Mouse (Mus musculus): ENCODE results near the gene Rabgef1.

Gene Rabgef1

DNA sequence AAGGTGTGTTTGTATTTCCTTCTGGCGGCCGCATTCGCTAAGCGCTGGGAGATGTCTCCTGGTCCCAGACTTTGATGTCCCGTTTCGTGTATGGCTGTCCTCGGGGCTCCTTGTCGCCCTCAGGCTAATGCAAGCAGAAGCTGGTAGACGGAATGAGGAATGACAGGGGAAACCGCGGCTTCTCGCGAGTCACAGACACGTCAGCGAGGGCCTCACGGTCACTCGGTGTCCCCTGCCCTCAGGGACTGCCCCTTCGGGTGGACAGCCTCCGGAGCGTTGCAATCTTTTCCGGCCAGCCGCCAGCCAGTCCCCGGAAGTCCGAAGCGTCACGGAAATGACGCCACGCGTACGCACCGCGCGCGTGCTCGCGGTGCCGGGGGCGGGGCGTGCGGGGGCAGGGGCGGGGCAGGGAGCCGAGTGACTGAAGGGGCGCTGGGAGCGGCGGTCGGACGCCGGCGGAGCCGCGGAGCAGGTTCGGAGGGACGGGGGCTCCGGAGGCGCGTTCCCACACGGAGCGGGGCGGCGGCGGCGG lies at the start of gene Rabgef1:
Rabgef1 (plus strand) TSS at position 376 of the 532 bp plus-strand sequence.
- DNase-seq: peak; percentile 94

DNA sequence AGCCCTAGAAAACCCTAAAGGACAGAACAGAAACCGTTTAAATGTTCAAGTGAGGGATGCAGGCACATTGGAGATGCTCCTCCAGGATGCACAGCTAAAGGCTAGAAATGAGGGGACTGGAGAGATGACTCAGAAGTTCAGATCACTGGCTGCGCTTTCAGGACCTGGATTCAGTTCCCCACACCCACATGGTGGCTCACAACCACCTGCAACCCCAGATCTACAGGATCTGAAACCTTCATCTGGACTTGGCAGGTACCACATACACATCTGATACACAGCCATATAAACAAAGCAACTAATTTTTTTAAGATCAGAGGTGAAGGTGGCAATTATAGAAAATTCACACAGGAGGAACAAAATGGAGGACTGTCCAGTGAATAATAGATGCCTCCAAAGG lies 49.2 kb upstream of the Rabgef1 start:
- no peak for DNase-seq

DNA sequence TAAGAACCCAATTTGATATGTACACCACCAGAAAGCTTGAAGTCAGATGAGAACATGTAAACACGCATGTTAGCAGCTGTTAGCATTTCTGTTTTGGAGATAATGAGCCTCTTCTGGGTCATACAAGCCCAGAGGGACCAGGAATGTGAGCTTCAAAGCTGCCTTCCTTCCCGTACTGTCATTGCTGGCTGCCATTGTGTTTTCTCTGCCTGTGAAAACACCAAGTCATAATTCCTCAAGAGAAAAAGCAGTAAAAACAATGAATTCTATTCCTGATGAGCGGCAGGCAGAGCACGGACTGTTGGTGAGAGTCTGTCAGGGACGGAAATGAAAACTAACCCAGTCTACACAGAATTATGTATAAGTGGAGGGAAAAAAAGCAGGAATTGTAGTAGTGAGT lies 47.3 kb upstream of the Rabgef1 start:
- DNase-seq: no peak

DNA sequence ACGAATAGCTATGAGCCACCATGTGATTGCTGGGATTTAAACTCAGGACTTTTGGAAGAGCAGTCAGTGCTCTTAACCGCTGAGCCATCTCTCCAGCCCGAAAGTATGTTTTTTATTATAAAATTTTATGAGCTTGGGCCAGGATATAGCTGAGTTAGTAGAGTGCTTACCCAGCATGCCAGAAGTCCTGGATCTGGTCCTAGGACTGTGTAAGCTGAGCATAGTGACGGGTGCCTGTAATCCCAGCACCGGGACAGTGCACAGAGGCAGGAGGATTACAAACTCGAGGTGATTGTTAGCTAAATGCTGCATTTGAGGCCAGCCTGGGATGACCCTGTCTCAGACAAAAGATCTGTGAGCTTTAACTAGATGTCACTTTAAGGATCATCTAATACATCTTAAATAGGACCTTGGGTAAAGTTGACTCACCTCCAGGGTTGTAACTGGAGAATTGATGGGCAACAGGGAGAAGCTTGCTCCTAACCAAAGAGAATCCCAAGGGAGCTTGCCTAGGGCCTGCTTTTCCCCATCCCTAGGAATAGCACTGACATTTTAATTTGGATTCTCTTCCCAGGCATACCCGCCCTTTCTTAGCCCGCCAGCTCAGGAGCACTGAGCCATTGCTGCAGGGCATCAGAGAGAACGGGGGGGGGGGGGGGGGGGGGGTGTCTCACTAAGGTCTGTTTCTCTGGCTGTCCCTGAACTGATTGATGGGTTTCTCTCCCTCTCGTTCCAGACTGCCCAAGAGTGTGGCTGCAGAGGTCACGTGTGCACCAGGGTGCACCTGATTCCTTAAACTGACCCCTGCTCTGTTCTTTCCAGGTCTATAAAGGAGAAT lies 42.7 kb upstream of the Rabgef1 start:
- no peak for DNase-seq

DNA sequence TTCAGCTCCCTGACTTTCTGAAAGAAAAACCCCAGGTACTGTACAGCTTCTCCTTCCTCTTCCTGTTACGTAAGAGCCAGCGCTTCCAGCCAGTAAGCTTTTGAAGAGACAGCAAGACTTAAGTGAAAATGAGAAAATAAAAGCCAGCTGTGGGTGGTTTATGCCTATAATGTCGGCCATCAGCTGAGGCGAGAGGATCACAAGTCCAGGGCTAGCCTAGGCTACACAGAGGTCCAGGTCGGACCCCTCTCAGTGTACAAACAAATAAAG lies 42.1 kb upstream of the Rabgef1 start:
- no peak for DNase-seq

GRCm38 (mm10) chr5:130136597-130136996 lies 35.0 kb upstream of the Rabgef1 start:
- DNase-seq: no peak

DNA sequence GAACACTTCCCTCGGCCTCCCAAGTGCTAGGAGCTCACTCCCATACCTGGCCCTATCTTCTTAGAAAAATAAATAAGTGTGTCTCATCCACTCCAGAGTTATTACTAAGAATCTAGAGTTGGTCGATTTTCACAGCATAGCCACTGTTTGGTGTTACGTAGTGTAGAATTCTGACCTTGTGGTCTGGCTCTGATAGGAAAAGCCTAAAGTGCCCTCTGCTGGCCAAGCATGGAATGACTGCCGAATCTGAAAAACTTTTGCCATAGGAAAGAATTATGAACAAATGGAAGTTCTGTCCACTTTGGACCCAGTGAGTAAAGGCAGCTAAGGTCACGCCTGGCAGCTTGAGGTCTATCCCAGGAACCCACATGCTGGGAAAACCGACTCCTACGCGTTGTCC lies 32.2 kb upstream of the Rabgef1 start:
- DNase-seq: peak; percentile 57

- DNase-seq: no peak
Measured at GRCm38 (mm10) chr5:130141138-130141537, 30.5 kb upstream of the Rabgef1 start.

- no peak for DNase-seq
Measured at GRCm38 (mm10) chr5:130142041-130142440, 29.6 kb upstream of the Rabgef1 start.

DNA sequence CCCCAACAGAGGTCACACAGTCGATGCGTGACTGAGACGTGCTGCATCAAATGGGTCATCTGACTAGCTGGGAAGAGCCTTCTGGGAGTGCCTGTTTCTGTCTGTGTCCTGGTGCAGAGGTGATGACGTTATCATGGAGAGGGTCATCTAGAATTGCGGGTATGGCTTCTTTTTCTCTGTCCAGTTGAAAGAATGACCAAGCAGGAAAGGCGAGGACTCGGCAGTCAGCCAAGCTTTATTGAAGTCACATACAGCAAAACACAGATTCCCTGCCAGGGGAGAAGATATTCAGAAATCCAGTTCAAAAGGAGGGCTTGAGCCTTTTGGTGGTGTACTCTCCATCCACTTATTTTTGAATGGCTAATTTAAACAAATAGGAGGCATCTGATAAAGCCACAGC lies 28.5 kb upstream of the Rabgef1 start:
- no peak for DNase-seq

GRCm38 (mm10) chr5:130143977-130144333 lies 27.6 kb upstream of the Rabgef1 start:
- peak; percentile 69 for DNase-seq

GRCm38 (mm10) chr5:130144334-130145312 lies 27.0 kb upstream of the Rabgef1 start, which contains the start of gene Kctd7:
Gene Kctd7, plus strand, starts transcription at chr5:130144861.
- DNase-seq: peak; percentile 97

DNA sequence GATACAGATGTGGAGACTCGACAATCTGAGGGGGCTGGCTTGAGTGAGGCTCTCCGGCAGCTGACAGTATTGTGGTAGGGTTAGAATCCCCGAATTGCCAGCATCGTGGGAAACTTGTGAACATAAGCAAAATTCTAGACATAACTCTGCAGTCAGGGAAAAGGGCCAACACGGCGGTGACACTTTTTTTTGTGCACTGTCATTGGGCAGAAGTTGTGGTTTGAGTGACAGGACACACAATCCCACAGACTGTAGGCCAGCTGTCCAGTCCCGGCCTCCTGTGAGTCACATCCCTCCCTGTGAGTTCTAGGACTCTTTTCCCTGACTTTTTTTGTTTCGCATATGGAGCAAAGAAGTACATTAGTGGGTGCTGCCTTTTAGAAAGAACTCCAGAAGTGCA lies 25.6 kb upstream of the Rabgef1 start:
- no peak for DNase-seq

- no peak for DNase-seq
Measured at GRCm38 (mm10) chr5:130149726-130150310, 21.8 kb upstream of the Rabgef1 start.

DNA sequence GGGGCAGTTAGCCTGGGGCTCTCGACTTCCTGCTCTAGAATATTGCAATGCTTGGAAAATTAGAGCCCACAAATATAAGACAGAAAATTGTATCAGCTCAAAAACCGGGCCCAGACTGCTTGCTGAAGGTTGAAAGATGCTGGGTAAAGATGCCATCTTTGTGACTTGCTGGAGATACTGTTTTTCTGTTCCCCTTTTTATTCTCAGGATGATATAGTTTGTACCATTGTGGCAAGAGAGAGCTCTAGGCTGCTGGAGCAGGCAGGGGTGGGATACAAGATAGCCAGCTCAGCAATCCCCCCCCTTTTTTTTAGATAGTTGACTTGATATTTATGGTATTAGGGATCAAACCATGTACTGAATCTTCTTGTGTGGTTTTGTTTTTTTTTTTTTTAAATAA lies 17.3 kb upstream of the Rabgef1 start:
- no peak for DNase-seq

DNA sequence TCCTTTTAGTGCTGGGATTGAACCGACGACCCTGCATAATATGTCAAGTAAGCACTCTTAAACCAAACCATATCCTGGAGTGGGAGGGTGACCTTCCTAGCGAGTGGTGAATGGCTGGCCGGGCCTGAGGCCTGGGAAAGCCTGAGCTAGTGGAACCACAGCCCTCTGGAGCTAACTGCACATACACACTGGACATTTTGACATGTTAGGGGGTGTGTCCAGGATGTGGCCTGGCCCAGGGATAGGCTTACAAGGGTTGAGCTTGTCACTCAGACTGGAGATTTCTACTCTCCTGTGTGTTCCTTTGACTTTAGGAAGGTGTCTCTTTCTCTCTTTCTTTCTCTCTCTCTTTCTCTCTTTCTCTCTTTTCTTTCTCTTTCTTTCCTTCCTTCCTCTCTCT lies 13.1 kb upstream of the Rabgef1 start:
- no peak for DNase-seq

DNA sequence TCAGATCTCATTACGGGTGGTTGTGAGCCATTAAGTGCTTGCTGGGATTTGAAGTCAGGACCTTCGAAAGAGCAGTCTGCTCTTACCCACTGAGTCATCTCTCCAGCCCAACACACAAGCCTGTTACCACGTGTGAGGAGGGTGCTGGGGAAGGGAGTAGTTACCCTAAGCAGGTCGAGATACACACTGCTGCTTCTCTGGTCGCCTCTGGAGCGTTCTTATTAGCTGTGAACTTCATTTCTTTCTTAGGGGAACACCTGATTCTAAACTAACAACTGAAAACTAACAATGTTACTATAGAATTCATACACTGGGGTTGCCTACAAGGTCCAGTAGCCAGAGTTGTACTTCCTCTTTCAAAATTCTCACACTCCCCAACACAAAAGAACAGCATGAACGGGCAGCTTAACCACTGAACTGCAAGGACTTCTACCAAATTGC lies 11.8 kb upstream of the Rabgef1 start:
- DNase-seq: no peak

- peak; percentile 54 for DNase-seq
Measured at GRCm38 (mm10) chr5:130163670-130164069, 7.9 kb upstream of the Rabgef1 start.

DNA sequence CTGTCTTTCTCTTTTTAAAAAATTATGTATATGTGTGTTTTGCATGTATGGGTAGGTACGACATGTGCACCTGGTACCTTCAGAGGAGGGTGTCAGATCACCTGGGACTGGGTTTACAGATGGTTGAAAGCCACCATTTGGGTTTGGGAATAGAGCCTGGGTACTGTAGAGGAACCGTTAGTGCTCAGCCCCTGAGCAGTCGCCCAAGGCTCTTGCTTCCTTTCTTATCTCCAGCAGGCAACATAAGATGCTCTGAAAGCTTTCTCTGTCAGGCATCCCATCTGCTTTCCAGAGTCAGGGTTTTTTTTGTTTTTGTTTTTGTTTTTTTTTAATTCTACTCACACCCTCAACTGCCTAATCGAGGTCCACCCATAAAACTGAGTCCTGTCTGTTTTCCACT lies 6.4 kb upstream of the Rabgef1 start:
- no peak for DNase-seq

- DNase-seq: no peak
Measured at GRCm38 (mm10) chr5:130169109-130169508, 2.5 kb upstream of the Rabgef1 start.

DNA sequence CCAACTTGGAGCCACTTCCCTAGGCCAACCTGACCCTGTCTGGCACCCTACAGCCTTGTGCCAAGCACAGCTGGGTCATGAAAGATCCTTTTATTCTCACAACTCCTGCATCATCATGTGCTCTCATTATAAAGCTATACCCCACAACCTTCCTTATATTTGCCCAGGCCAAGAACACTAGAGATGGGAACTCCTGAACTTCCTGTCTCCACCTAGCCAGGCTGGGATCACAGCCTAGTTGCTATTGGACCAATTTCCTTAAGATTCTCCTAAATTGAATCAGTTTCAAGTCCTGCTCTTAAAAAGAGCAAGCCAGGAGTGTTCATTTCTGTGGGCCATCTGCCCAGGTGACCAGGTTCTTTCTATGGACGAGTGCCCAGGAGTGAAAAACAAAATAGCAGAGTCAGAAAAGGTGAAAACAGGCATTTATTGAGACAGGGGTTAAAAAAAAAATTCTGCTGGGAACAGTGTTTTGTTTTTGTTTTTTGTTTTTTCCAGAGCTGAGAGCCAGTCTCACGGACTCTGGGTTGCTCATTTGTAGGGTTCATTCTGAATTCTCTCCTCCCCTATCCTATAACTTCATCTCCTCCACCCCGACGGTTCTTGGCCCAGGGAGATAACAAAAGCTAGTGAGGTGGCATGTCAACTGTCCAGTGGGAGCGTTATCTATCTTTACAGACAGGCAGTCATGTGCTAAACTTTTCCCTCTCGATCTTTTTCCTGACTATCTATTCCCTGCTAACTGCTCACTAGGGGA lies 754 bp upstream of the Rabgef1 start:
- DNase-seq: no peak

GRCm38 (mm10) chr5:130171956-130172601 lies 481 bp downstream of the Rabgef1 start:
- no peak for DNase-seq
